Mouse (Mus musculus) spleen, adult 2 months (tissue): ENCODE data around the gene Fam171a2. TPM values are rescaled to one million over a fixed set of nuclear protein-coding genes. Genes with fewer than 3 reads are reported as not detected.
"Not testable (repeated sequence)": the region's sequence is repeated elsewhere in the genome, so short reads cannot be mapped to it uniquely, and the experiment has no call there.

Experiments
- DNase-seq, 2 experiments: peaks; one replicate each; pipeline versions ENCODE4 v3.0.0 to v3.0.0-alpha.2; 2012 to 2021; ENCODE audit warnings: low spot score in 2 of 2, low read depth in 1 of 2
- H3K27ac ChIP-seq: fragments of 200-500 bp; 2 replicates; pipeline ENCODE4 v1.5.1; 2012; ENCODE audit warnings: low read length, inconsistent platforms; ENCODE audit not compliant: insufficient read depth
- H3K27me3 ChIP-seq: fragments of 200-500 bp; 2 replicates; pipeline ENCODE4 v1.6.1; 2012; ENCODE audit warnings: mild to moderate bottlenecking, moderate library complexity, low read length, inconsistent platforms; ENCODE audit not compliant: control insufficient read depth, insufficient read depth
- H3K36me3 ChIP-seq: fragments of 200-500 bp; 2 replicates; pipeline ENCODE4 v1.6.1; 2012; ENCODE audit warnings: mild to moderate bottlenecking, low read length, inconsistent platforms; ENCODE audit not compliant: control insufficient read depth, insufficient read depth
- H3K4me1 ChIP-seq: fragments of 200-500 bp; 2 replicates; pipeline ENCODE4 v1.6.1; 2011; ENCODE audit warnings: inconsistent platforms; ENCODE audit not compliant: control insufficient read depth, insufficient read depth, insufficient read length
- H3K4me3 ChIP-seq: fragments of 200-500 bp; 2 replicates; pipeline ENCODE4 v1.5.1; 2011; ENCODE audit warnings: mild to moderate bottlenecking, inconsistent platforms; ENCODE audit not compliant: insufficient read depth, insufficient read length; ENCODE audit errors: extremely low read depth
- CTCF ChIP-seq: fragments of 200-500 bp; IDR thresholded peaks from 2 replicates; pipeline ENCODE4 v1.5.1; 2011; ENCODE audit warnings: mild to moderate bottlenecking, inconsistent platforms; ENCODE audit not compliant: insufficient read depth, insufficient read length, insufficient replicate concordance; ENCODE audit errors: extremely low read depth
- POLR2A ChIP-seq: fragments of 200-500 bp; IDR thresholded peaks from 2 replicates; pipeline ENCODE4 v1.6.1; 2011; ENCODE audit warnings: low read depth, low read length, inconsistent platforms
- WGBS: fragments of 180-500 bp; shearing (Covaris S2); methylation state at CpG from one replicate; pipeline ENCODE4 v1.1.7; 2018; 5-methylcytosine and 5-hydroxymethylcytosine counted together
- polyA plus RNA-seq: library from polyadenylated mRNA; depleted of rRNA; stranded (reverse); fragments of >200 nt; gene quantifications from 2 replicates; pipeline ENCODE4 v1.2.3, GENCODE M21; 2012; rRNA removed

Fam171a2 gene
- polyA plus RNA-seq, 1 experiment, result 5.2 TPM

GRCm38 (mm10) chr11:102393238-102393634 is 54.2 kb downstream of the Fam171a2 start, which contains the start of gene Rundc3a:
TSS of gene Rundc3a (plus strand) at chr11:102393403.
- Histone ChIP-seq H3K4me3 (peak within 1 kb of the TSS; percentile 50), H3K36me3 (no peaks in the 10 kb centered on the region), H3K27ac (no peak within 1 kb of the TSS), H3K4me1 (peaks cover 12% of the 10 kb centered on the region), H3K27me3 (peaks cover 7% of the 10 kb centered on the region)
- TF ChIP-seq POLR2A (no peak), CTCF (no peak)
- DNase-seq, result peak; percentile 21 to 59
- WGBS, result under 1% methylated on average over 34 of the region's 34 CpGs

GRCm38 (mm10) chr11:102392441-102393237 is 54.8 kb downstream of the Fam171a2 start:
- no peak overlapping the region for H3K27ac ChIP-seq
- no peak for TF ChIP-seq POLR2A
- TF ChIP-seq CTCF, result no peak

GRCm38 (mm10) chr11:102389436-102389835 is 58.0 kb downstream of the Fam171a2 start:
- not testable (repeated sequence) for H3K27ac ChIP-seq, H3K4me3 ChIP-seq, H3K36me3 ChIP-seq, DNase-seq, H3K27me3 ChIP-seq
- peaks cover 11% of the 10 kb centered on the region for H3K4me1 ChIP-seq
- 84% methylated on average over 4 of the region's 5 CpGs for WGBS

More at GRCm38 (mm10) chr11:102392441-102393237, 54.8 kb downstream of the Fam171a2 start:
- no peak for DNase-seq
- WGBS, result 23% methylated on average over 15 of the region's 15 CpGs
- peaks cover 6% of the 10 kb centered on the region; the same call in 1 of the 2 replicates for H3K27me3 ChIP-seq
- H3K36me3 ChIP-seq, result no peaks in the 10 kb centered on the region
- no peak overlapping the region for H3K4me3 ChIP-seq
- H3K4me1 ChIP-seq, result peaks cover 12% of the 10 kb centered on the region

Other genes starting within 250 kb of the Fam171a2 start
- gene Hdac5, start 217.5 kb downstream of the Fam171a2 start, polyA plus RNA-seq, result 71.9 and 97.7 TPM in 2 replicates
- gene BC030867, start 198.8 kb downstream of the Fam171a2 start, polyA plus RNA-seq, result 1.9 and 4.5 TPM in 2 replicates
- gene Asb16, start 178.9 kb downstream of the Fam171a2 start, polyA plus RNA-seq, result 0.13 and 0.19 TPM in 2 replicates
- gene Tmub2, start 162.8 kb downstream of the Fam171a2 start, polyA plus RNA-seq, result 31.6 and 41.1 TPM in 2 replicates
- gene Atxn7l3, start 151.1 kb downstream of the Fam171a2 start, polyA plus RNA-seq, result 39.8 and 45.1 TPM in 2 replicates
- 29.9 and 30.7 TPM in 2 replicates for gene Ubtf, start 127.9 kb downstream of the Fam171a2 start, polyA plus RNA-seq
- 301 and 381 TPM in 2 replicates for gene Slc4a1, start 81.5 kb downstream of the Fam171a2 start, polyA plus RNA-seq
- 3.6 and 4.0 TPM in 2 replicates for gene Rundc3a, start 54.3 kb downstream of the Fam171a2 start, polyA plus RNA-seq
- gene Slc25a39, start 39.7 kb downstream of the Fam171a2 start, polyA plus RNA-seq, result 348 and 407 TPM in 2 replicates
- gene Grn, start 17.4 kb downstream of the Fam171a2 start, polyA plus RNA-seq, result 232 and 240 TPM in 2 replicates
- gene Itga2b, start 22.4 kb upstream of the Fam171a2 start, polyA plus RNA-seq, result 60.4 and 60.8 TPM in 2 replicates
- gene Gpatch8, start 108.7 kb upstream of the Fam171a2 start, polyA plus RNA-seq, result 12.3 and 13.6 TPM in 2 replicates
- 0.27 TPM in 1 of 2 replicates, not detected in the other for gene Gm11627, start 131.8 kb upstream of the Fam171a2 start, polyA plus RNA-seq
- 2.9 and 4.2 TPM in 2 replicates for gene Fzd2, start 156.7 kb upstream of the Fam171a2 start, polyA plus RNA-seq
- not detected in 2 replicates for gene Meioc, start 216.0 kb upstream of the Fam171a2 start, polyA plus RNA-seq